Mouse (Mus musculus): ENCODE results near the gene 3100002H09Rik. TPM values are rescaled to one million over a fixed set of nuclear protein-coding genes. Genes with fewer than 3 reads are reported as not detected.

Gene 3100002H09Rik
- not detected in 2 replicates for polyA plus RNA-seq (2015; fragmentation: Nextera tagmentation; extraction: Ambion mirVana)

GRCm38 (mm10) chr4:124610703-124611102, at the start of gene 3100002H09Rik:
Gene 3100002H09Rik, minus strand, starts transcription at chr4:124610803.

GRCm38 (mm10) chr4:124656518-124656853, 45.9 kb upstream of the 3100002H09Rik start, which contains the start of gene Pou3f1:
Gene Pou3f1, plus strand, starts transcription at chr4:124656807.

Other genes with a start within 250 kb of the 3100002H09Rik start
- gene Pou3f1, start 46.0 kb upstream of the 3100002H09Rik start, polyA plus RNA-seq (2015; fragmentation: Nextera tagmentation; extraction: Ambion mirVana): 2.5 and 4.3 TPM in 2 replicates
- gene Utp11, start 82.8 kb upstream of the 3100002H09Rik start, polyA plus RNA-seq (2015; fragmentation: Nextera tagmentation; extraction: Ambion mirVana): 66.2 and 68.7 TPM in 2 replicates
- 22.3 and 26.7 TPM in 2 replicates for gene Fhl3, start 89.9 kb upstream of the 3100002H09Rik start, polyA plus RNA-seq (2015; fragmentation: Nextera tagmentation; extraction: Ambion mirVana)
- 54.0 and 55.4 TPM in 2 replicates for gene Sf3a3, start 104.0 kb upstream of the 3100002H09Rik start, polyA plus RNA-seq (2015; fragmentation: Nextera tagmentation; extraction: Ambion mirVana)
- 10.6 and 12.1 TPM in 2 replicates for gene Inpp5b, start 131.0 kb upstream of the 3100002H09Rik start, polyA plus RNA-seq (2015; fragmentation: Nextera tagmentation; extraction: Ambion mirVana)
- 8.4 and 8.5 TPM in 2 replicates for gene Mtf1, start 191.3 kb upstream of the 3100002H09Rik start, polyA plus RNA-seq (2015; fragmentation: Nextera tagmentation; extraction: Ambion mirVana)
- gene Yrdc, start 239.9 kb upstream of the 3100002H09Rik start, polyA plus RNA-seq (2015; fragmentation: Nextera tagmentation; extraction: Ambion mirVana): 14.4 and 16.5 TPM in 2 replicates
- gene 1110065P20Rik, start 240.4 kb upstream of the 3100002H09Rik start, polyA plus RNA-seq (2015; fragmentation: Nextera tagmentation; extraction: Ambion mirVana): 76.3 and 87.2 TPM in 2 replicates